Mouse (Mus musculus) ES-Bruce4 (cell line): Measurements from ENCODE around the gene Tex33. TPM values are rescaled to one million over a fixed set of nuclear protein-coding genes. Genes with fewer than 3 reads are reported as not detected.

Experiments
- H3K27ac ChIP-seq: 2 replicates; pipeline ENCODE4 v1.5.1; 2012; ENCODE audit warnings: low read length, inconsistent platforms; ENCODE audit not compliant: insufficient read depth
- H3K27me3 ChIP-seq: 2 replicates; pipeline ENCODE4 v1.6.1; 2012; ENCODE audit warnings: mild to moderate bottlenecking, low read length, inconsistent platforms; ENCODE audit not compliant: control insufficient read depth, poor library complexity, insufficient read depth, severe bottlenecking
- H3K36me3 ChIP-seq: 2 replicates; pipeline ENCODE4 v1.6.1; 2012; ENCODE audit warnings: inconsistent platforms, mild to moderate bottlenecking, low read length, moderate library complexity; ENCODE audit not compliant: control insufficient read depth, poor library complexity, insufficient read depth, severe bottlenecking
- H3K4me1 ChIP-seq: one replicate; pipeline ENCODE4 v1.8.1; 2011; ENCODE audit warnings: low read length; ENCODE audit not compliant: control insufficient read depth, insufficient read depth
- H3K4me3 ChIP-seq: 2 replicates; pipeline ENCODE4 v1.5.1; 2011; ENCODE audit warnings: low read depth, mild to moderate bottlenecking, low read length
- H3K9ac ChIP-seq: 2 replicates; pipeline ENCODE4 v1.6.1; 2012; ENCODE audit warnings: low read depth, mild to moderate bottlenecking, inconsistent platforms; ENCODE audit not compliant: poor library complexity, severe bottlenecking
- H3K9me3 ChIP-seq: replicated peaks from 2 replicates; pipeline ENCODE4 v1.6.1; 2012; ENCODE audit warnings: mild to moderate bottlenecking, low read length, inconsistent platforms; ENCODE audit not compliant: control insufficient read depth, poor library complexity, insufficient read depth, severe bottlenecking
- CTCF ChIP-seq: IDR thresholded peaks from one replicate; pipeline ENCODE4 v1.8.1; 2011; ENCODE audit warnings: low read depth, low read length
- EP300 ChIP-seq: IDR thresholded peaks from 2 replicates; pipeline ENCODE4 v1.6.1; 2011; ENCODE audit warnings: low read depth, low read length; ENCODE audit not compliant: insufficient read depth
- POLR2A ChIP-seq: IDR thresholded peaks from one replicate; pipeline ENCODE4 v1.8.1; 2011; ENCODE audit warnings: low read length; ENCODE audit not compliant: insufficient read depth
- polyA plus RNA-seq: library from polyadenylated mRNA; stranded (reverse); fragments of >200 nt; gene quantifications from 2 replicates; pipeline ENCODE4 v1.2.4, GENCODE M21; 2011; ENCODE audit warnings: low read depth; ENCODE audit not compliant: missing spikeins, insufficient read depth, insufficient read length

Tex33 gene
- polyA plus RNA-seq, 1 experiment, result not detected

GRCm38 (mm10) chr15:78422046-78422956, 26.6 kb upstream of the Tex33 start:
- no peak overlapping the region for H3K27ac ChIP-seq
- no peaks in the 10 kb centered on the region for H3K27me3 ChIP-seq
- no peak for TF ChIP-seq POLR2A
- peak; percentile 87 for TF ChIP-seq CTCF
- no peak for TF ChIP-seq EP300
- H3K4me3 ChIP-seq, result 0 out of 2 replicates have a peak overlapping the region, but pooled peaks have one; percentile 9
- H3K36me3 ChIP-seq, result no peaks in the 10 kb centered on the region
- no peaks in the 10 kb centered on the region for H3K9me3 ChIP-seq
- H3K9ac ChIP-seq, result no peak overlapping the region
- no peaks in the 10 kb centered on the region for H3K4me1 ChIP-seq

DNA sequence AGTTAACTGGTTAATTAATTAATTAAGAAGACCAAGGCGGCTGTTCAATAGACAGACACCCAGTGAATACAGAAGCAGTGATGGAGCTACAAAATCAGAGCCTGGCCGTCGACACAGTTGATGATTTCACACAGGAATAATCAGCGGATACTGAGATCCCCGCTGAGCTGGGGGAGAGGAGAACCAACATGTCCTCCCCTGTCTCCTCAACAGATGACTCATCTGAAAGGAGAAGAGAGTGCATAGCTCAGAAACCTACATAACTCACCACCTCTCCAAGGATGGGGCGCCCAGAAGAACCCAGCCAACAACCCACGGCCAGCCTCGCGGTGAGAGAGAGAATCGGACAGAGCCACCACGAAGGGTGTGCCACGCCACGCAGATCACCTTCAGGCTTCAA, 24.7 kb upstream of the Tex33 start:
- H3K27me3 ChIP-seq, result no peaks in the 10 kb centered on the region
- TF ChIP-seq POLR2A, result no peak
- H3K4me3 ChIP-seq, result no peak overlapping the region
- H3K27ac ChIP-seq, result no peak overlapping the region
- no peaks in the 10 kb centered on the region for H3K36me3 ChIP-seq
- no peaks in the 10 kb centered on the region for H3K9me3 ChIP-seq
- H3K9ac ChIP-seq, result no peak overlapping the region
- no peaks in the 10 kb centered on the region for H3K4me1 ChIP-seq

DNA sequence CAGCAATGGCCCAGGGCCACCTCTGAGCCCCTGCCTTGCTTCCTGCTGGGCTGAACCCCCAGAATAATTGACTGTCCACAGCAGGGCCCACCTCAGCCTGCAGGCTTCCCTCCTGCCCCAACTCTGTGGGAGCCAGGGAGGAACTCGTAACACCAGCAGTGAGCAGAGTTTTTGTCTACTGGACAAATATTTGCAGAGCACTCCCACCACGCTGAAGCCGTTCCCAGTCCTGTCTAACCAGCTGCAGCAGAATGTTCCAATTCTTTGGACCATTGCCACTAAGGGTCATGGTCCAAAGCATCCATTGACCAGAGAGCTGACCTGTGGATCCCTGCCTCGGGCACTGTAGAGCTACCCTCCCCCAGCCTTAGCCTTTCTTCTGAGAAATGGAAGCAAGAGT, 21.2 kb upstream of the Tex33 start:
- Histone ChIP-seq H3K27ac (no peak overlapping the region), H3K4me1 (no peaks in the 10 kb centered on the region), H3K27me3 (no peaks in the 10 kb centered on the region), H3K36me3 (no peaks in the 10 kb centered on the region), H3K4me3 (no peak overlapping the region), H3K9ac (no peak overlapping the region), H3K9me3 (no peaks in the 10 kb centered on the region)
- TF ChIP-seq POLR2A (no peak), EP300 (no peak), CTCF (no peak)

- no peak overlapping the region for H3K27ac ChIP-seq
- no peak overlapping the region for H3K4me3 ChIP-seq
- H3K4me1 ChIP-seq, result no peaks in the 10 kb centered on the region
- H3K36me3 ChIP-seq, result no peaks in the 10 kb centered on the region
- no peaks in the 10 kb centered on the region for H3K9me3 ChIP-seq
- no peaks in the 10 kb centered on the region for H3K27me3 ChIP-seq
- no peak overlapping the region for H3K9ac ChIP-seq
- no peak for TF ChIP-seq POLR2A
Measured at GRCm38 (mm10) chr15:78414157-78414556, 18.4 kb upstream of the Tex33 start.

DNA sequence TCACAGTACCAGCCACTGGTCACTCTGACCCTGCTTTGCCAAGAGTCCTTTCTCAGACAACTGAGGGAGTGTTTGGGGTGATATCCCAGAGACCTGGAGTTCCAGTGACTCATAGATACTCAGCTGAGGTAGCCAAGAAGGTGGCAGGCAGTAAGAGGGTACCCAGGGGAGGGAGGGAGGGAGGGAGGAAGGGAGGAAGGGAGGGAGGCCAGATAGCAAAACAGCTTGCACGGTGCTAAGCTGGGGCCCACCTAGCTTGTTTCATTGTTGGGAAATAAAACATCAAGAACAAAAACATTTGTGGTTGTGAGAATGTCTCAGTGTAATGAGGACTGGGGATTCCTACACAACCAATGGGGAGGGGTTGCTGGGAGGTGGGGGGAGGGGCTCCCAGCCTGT, 18.0 kb upstream of the Tex33 start:
- H3K27ac ChIP-seq, result no peak overlapping the region
- no peaks in the 10 kb centered on the region for H3K4me1 ChIP-seq
- no peaks in the 10 kb centered on the region for H3K36me3 ChIP-seq
- TF ChIP-seq POLR2A, result no peak
- no peak for TF ChIP-seq CTCF
- no peak for TF ChIP-seq EP300
- H3K9ac ChIP-seq, result no peak overlapping the region
- no peak overlapping the region for H3K4me3 ChIP-seq
- H3K27me3 ChIP-seq, result no peaks in the 10 kb centered on the region
- no peaks in the 10 kb centered on the region for H3K9me3 ChIP-seq

GRCm38 (mm10) chr15:78413083-78413718, 17.5 kb upstream of the Tex33 start:
- no peak overlapping the region for H3K9ac ChIP-seq
- H3K27ac ChIP-seq, result no peak overlapping the region
- H3K36me3 ChIP-seq, result no peaks in the 10 kb centered on the region
- H3K4me1 ChIP-seq, result no peaks in the 10 kb centered on the region
- no peaks in the 10 kb centered on the region for H3K27me3 ChIP-seq
- no peak for TF ChIP-seq EP300
- no peak for TF ChIP-seq CTCF
- TF ChIP-seq POLR2A, result no peak
- H3K9me3 ChIP-seq, result no peaks in the 10 kb centered on the region
- no peak overlapping the region for H3K4me3 ChIP-seq
